Mouse (Mus musculus): ENCODE results near the gene Sh2d1b2. TPM values are rescaled to one million over a fixed set of nuclear protein-coding genes. Genes with fewer than 3 reads are reported as not detected.

Sh2d1b2 gene
- polyA plus RNA-seq, 1 experiment from 2014 or later: not detected

GRCm38 (mm10) chr1:170206395-170206794 lies 26.2 kb upstream of the Sh2d1b2 start:
- Histone ChIP-seq H3K27ac (ENCODE audit: low read depth) (no peak overlapping the region), H3K27me3 (ENCODE audit: insufficient read depth, low read length) (no peaks in the 10 kb centered on the region), H3K36me3 (ENCODE audit: insufficient read depth) (peaks cover 81% of the 10 kb centered on the region), H3K9me3 (ENCODE audit: low read depth, low read length) (no peaks in the 10 kb centered on the region), H3K9ac (no peak overlapping the region), H3K4me1 (ENCODE audit: insufficient read depth) (no peaks in the 10 kb centered on the region), H3K4me3 (ENCODE audit: low read depth, low read length) (no peak overlapping the region), H3K4me2 (no peak overlapping the region)
- DNase-seq (no peak), ATAC-seq (ENCODE audit: insufficient read depth) (no peak)
- no peak for TF ChIP-seq CTCF (IDR thresholded peaks at IDR 0.05; ENCODE audit: low read depth)
- WGBS: 96% methylated on average over 6 of the region's 6 CpGs

GRCm38 (mm10) chr1:170213181-170213879 lies 19.2 kb upstream of the Sh2d1b2 start:
- 91% methylated on average over 10 of the region's 10 CpGs for WGBS

GRCm38 (mm10) chr1:170214383-170214756 lies 18.2 kb upstream of the Sh2d1b2 start:
- H3K9ac ChIP-seq: peak overlapping the region; percentile 95
- H3K4me3 ChIP-seq (ENCODE audit: low read depth, low read length): peak overlapping the region; percentile 78
- 27% methylated on average over 7 of the region's 7 CpGs for WGBS
- peak; percentile 9 for DNase-seq
- no peaks in the 10 kb centered on the region for H3K9me3 ChIP-seq (ENCODE audit: low read depth, low read length)
- ATAC-seq (ENCODE audit: insufficient read depth): no peak
- TF ChIP-seq CTCF (IDR thresholded peaks at IDR 0.05; ENCODE audit: low read depth): no peak
- H3K36me3 ChIP-seq (ENCODE audit: insufficient read depth): peaks cover 27% of the 10 kb centered on the region
- no peak overlapping the region; the same call in 1 of the 2 replicates for H3K27ac ChIP-seq (ENCODE audit: low read depth)
- peak overlapping the region; percentile 83 for H3K4me2 ChIP-seq
- H3K27me3 ChIP-seq (ENCODE audit: insufficient read depth, low read length): no peaks in the 10 kb centered on the region
- H3K4me1 ChIP-seq (ENCODE audit: insufficient read depth): no peaks in the 10 kb centered on the region

More at GRCm38 (mm10) chr1:170213181-170213879, 19.2 kb upstream of the Sh2d1b2 start:
- no peak overlapping the region for H3K9ac ChIP-seq
- H3K36me3 ChIP-seq (ENCODE audit: insufficient read depth): peaks cover 38% of the 10 kb centered on the region
- no peaks in the 10 kb centered on the region for H3K4me1 ChIP-seq (ENCODE audit: insufficient read depth)
- H3K27ac ChIP-seq (ENCODE audit: low read depth): no peak overlapping the region
- no peak overlapping the region for H3K4me3 ChIP-seq (ENCODE audit: low read depth, low read length)
- DNase-seq: no peak
- H3K4me2 ChIP-seq: peak overlapping the region; percentile 12; the same call in 1 of the 2 replicates
- no peaks in the 10 kb centered on the region for H3K27me3 ChIP-seq (ENCODE audit: insufficient read depth, low read length)
- no peak for TF ChIP-seq CTCF (IDR thresholded peaks at IDR 0.05; ENCODE audit: low read depth)
- ATAC-seq (ENCODE audit: insufficient read depth): no peak
- no peaks in the 10 kb centered on the region for H3K9me3 ChIP-seq (ENCODE audit: low read depth, low read length)

- H3K4me3 ChIP-seq (ENCODE audit: low read depth, low read length): peak within 1 kb of the TSS; percentile 78
- peaks cover 23% of the 10 kb centered on the region for H3K36me3 ChIP-seq (ENCODE audit: insufficient read depth)
- TF ChIP-seq CTCF (IDR thresholded peaks at IDR 0.05; ENCODE audit: low read depth): no peak
- DNase-seq (peak; percentile 94), ATAC-seq (ENCODE audit: insufficient read depth) (peak; percentile 99)
- H3K9ac ChIP-seq: peak within 1 kb of the TSS; percentile 95
- H3K9me3 ChIP-seq (ENCODE audit: low read depth, low read length): no peaks in the 10 kb centered on the region
- peak within 1 kb of the TSS; percentile 83 for H3K4me2 ChIP-seq
- H3K27me3 ChIP-seq (ENCODE audit: insufficient read depth, low read length): no peaks in the 10 kb centered on the region
- WGBS: under 1% methylated on average over 67 of the region's 70 CpGs
- H3K4me1 ChIP-seq (ENCODE audit: insufficient read depth): no peaks in the 10 kb centered on the region
- H3K27ac ChIP-seq (ENCODE audit: low read depth): peak within 1 kb of the TSS; percentile 83
Measured at GRCm38 (mm10) chr1:170214757-170215522, 17.6 kb upstream of the Sh2d1b2 start, which contains the start of gene Uhmk1. Gene Uhmk1 (minus strand): TSS chr1:170215397.

GRCm38 (mm10) chr1:170215590-170215989 lies 17.0 kb upstream of the Sh2d1b2 start:
- no peak overlapping the region for H3K9ac ChIP-seq

GRCm38 (mm10) chr1:170218091-170218884 lies 14.3 kb upstream of the Sh2d1b2 start:
- H3K4me1 ChIP-seq (ENCODE audit: insufficient read depth): no peaks in the 10 kb centered on the region
- TF ChIP-seq CTCF (IDR thresholded peaks at IDR 0.05; ENCODE audit: low read depth): peak; percentile 51
- peak; percentile 54 for DNase-seq
- H3K4me2 ChIP-seq: no peak overlapping the region
- no peak overlapping the region for H3K27ac ChIP-seq (ENCODE audit: low read depth)
- no peak overlapping the region for H3K4me3 ChIP-seq (ENCODE audit: low read depth, low read length)
- no peak overlapping the region for H3K9ac ChIP-seq
- WGBS: 74% methylated on average over 6 of the region's 6 CpGs
- no peaks in the 10 kb centered on the region for H3K36me3 ChIP-seq (ENCODE audit: insufficient read depth)
- 0 out of 2 replicates have a peak, but pooled peaks cover 3% of the 10 kb centered on the region for H3K27me3 ChIP-seq (ENCODE audit: insufficient read depth, low read length)
- no peaks in the 10 kb centered on the region for H3K9me3 ChIP-seq (ENCODE audit: low read depth, low read length)
- ATAC-seq (ENCODE audit: insufficient read depth): no peak

More at GRCm38 (mm10) chr1:170215590-170215989, 17.0 kb upstream of the Sh2d1b2 start:
- peak overlapping the region; percentile 50 for H3K4me2 ChIP-seq
- peak overlapping the region; percentile 78 for H3K4me3 ChIP-seq (ENCODE audit: low read depth, low read length)
- H3K4me1 ChIP-seq (ENCODE audit: insufficient read depth): no peaks in the 10 kb centered on the region
- no peak for DNase-seq
- WGBS: 72% methylated on average over 3 of the region's 3 CpGs
- peak; percentile 18; the same call in 1 of the 2 replicates for ATAC-seq (ENCODE audit: insufficient read depth)
- no peaks in the 10 kb centered on the region for H3K9me3 ChIP-seq (ENCODE audit: low read depth, low read length)
- TF ChIP-seq CTCF (IDR thresholded peaks at IDR 0.05; ENCODE audit: low read depth): no peak
- no peaks in the 10 kb centered on the region for H3K27me3 ChIP-seq (ENCODE audit: insufficient read depth, low read length)
- peaks cover 17% of the 10 kb centered on the region for H3K36me3 ChIP-seq (ENCODE audit: insufficient read depth)
- H3K27ac ChIP-seq (ENCODE audit: low read depth): no peak overlapping the region
